9 mouse cellular contexts compared by ENCODE assay signal in genomic region chr5:137376722-137377121, GRCm38 (mm10). TPM values are rescaled to one million over a fixed set of nuclear protein-coding genes. Genes with fewer than 3 reads are reported as not detected.
DNase-seq lines count a peak whose midpoint lies in the region; ATAC-seq and TF ChIP-seq lines count a peak whose summit lies in the region.
"Had no signal": no experiment of that assay in that cellular context is flagged by ENCODE, and none has a peak within 500 bp of the region (broad histone marks: within the 10 kb centered on the region; RNA-seq: fewer than 3 reads in every experiment).

No protein-coding gene starts in this region.

- H3K4me1 ChIP-seq in forebrain, embryonic 10.5 days: peaks cover 37% of the 10 kb centered on the region
- H3K4me1 ChIP-seq in forebrain, embryonic 13.5 days: 0 out of 2 replicates have a peak, but pooled peaks cover 6% of the 10 kb centered on the region
- peaks cover 41% of the 10 kb centered on the region for H3K4me1 ChIP-seq in lung, embryonic 15.5 days
- 0 out of 2 replicates have a peak, but pooled peaks cover 3% of the 10 kb centered on the region for H3K4me1 ChIP-seq in hindbrain, postnatal 0 days (ENCODE audit: insufficient read depth, low read length)

- TF ChIP-seq CTCF in hindbrain, postnatal 0 days (IDR thresholded peaks at IDR 0.05; ENCODE audit: low read depth): no peak

- no peak overlapping the region for H3K4me2 ChIP-seq in forebrain, embryonic 13.5 days
- H3K4me2 ChIP-seq in lung, embryonic 15.5 days: no peak overlapping the region
- no peak overlapping the region for H3K4me2 ChIP-seq in hindbrain, postnatal 0 days (ENCODE audit: low read depth, low read length)

- no peaks in the 10 kb centered on the region for H3K27me3 ChIP-seq in forebrain, embryonic 10.5 days (ENCODE audit: poor library complexity, severe bottlenecking)
- H3K27me3 ChIP-seq in forebrain, embryonic 13.5 days: no peaks in the 10 kb centered on the region
- no peaks in the 10 kb centered on the region for H3K27me3 ChIP-seq in lung, embryonic 15.5 days
- H3K27me3 ChIP-seq in hindbrain, postnatal 0 days (ENCODE audit: insufficient read depth, low read length): no peaks in the 10 kb centered on the region

- H3K9ac ChIP-seq in forebrain, embryonic 13.5 days: no peak overlapping the region
- no peak overlapping the region for H3K9ac ChIP-seq in lung, embryonic 15.5 days
- no peak overlapping the region for H3K9ac ChIP-seq in hindbrain, postnatal 0 days (replicated peaks; ENCODE audit: low read length)

- no peak overlapping the region for H3K27ac ChIP-seq in forebrain, embryonic 10.5 days
- no peak overlapping the region for H3K27ac ChIP-seq in forebrain, embryonic 13.5 days
- H3K27ac ChIP-seq in lung, embryonic 15.5 days: peak overlapping the region; percentile 44; the same call in 1 of the 2 replicates
- no peak overlapping the region for H3K27ac ChIP-seq in hindbrain, postnatal 0 days

- no peaks in the 10 kb centered on the region for H3K9me3 ChIP-seq in forebrain, embryonic 10.5 days
- no peaks in the 10 kb centered on the region for H3K9me3 ChIP-seq in forebrain, embryonic 13.5 days (replicated peaks)
- no peaks in the 10 kb centered on the region for H3K9me3 ChIP-seq in lung, embryonic 15.5 days
- H3K9me3 ChIP-seq in hindbrain, postnatal 0 days (ENCODE audit: low read length): no peaks in the 10 kb centered on the region

- H3K4me3 ChIP-seq in forebrain, embryonic 10.5 days: no peak overlapping the region
- H3K4me3 ChIP-seq in forebrain, embryonic 13.5 days: no peak overlapping the region
- H3K4me3 ChIP-seq in lung, embryonic 15.5 days: no peak overlapping the region
- no peak overlapping the region for H3K4me3 ChIP-seq in hindbrain, postnatal 0 days (ENCODE audit: low read length)
- H3K4me3 ChIP-seq: erythroblast, embryonic 14.5 days had no signal

- DNase-seq in forebrain, embryonic 10.5 days (ENCODE audit: extremely low spot score, low spot score): peak; percentile 35
- no peak for DNase-seq in lung, adult 18-20 months
- peak; percentile 17 for DNase-seq in hindbrain, postnatal 0 days (ENCODE audit: low spot score)
- peak; percentile 44 for DNase-seq in retina, embryonic 14.5 days (ENCODE audit: low spot score)
- no peak for DNase-seq in adrenal gland, postnatal 25 days

- peaks cover 46% of the 10 kb centered on the region for H3K36me3 ChIP-seq in forebrain, embryonic 10.5 days (replicated peaks)
- peaks cover 41% of the 10 kb centered on the region for H3K36me3 ChIP-seq in forebrain, embryonic 13.5 days (ENCODE audit: poor library complexity, severe bottlenecking)
- H3K36me3 ChIP-seq in lung, embryonic 15.5 days: peaks cover 33% of the 10 kb centered on the region
- H3K36me3 ChIP-seq in hindbrain, postnatal 0 days (ENCODE audit: insufficient read depth, low read length): no peaks in the 10 kb centered on the region

- 70% methylated on average over 9 of the region's 9 CpGs for WGBS in forebrain, embryonic 10.5 days
- 47% methylated on average over 9 of the region's 9 CpGs for WGBS in forebrain, embryonic 13.5 days
- WGBS in lung, embryonic 15.5 days: 50% methylated on average over 9 of the region's 9 CpGs
- WGBS in hindbrain, postnatal 0 days: 39% methylated on average over 9 of the region's 9 CpGs

- ATAC-seq in forebrain, embryonic 13.5 days: no peak
- ATAC-seq in lung, embryonic 15.5 days (ENCODE audit: borderline replicate concordance, extremely low read depth, low FRiP score, low TSS enrichment): peak; percentile 1; the same call in 1 of the 2 replicates
- ATAC-seq in hindbrain, postnatal 0 days: peak; percentile 57; the same call in 1 of the 2 replicates
- no peak for ATAC-seq in monocyte, adult 5-6 weeks (replicated peaks; ENCODE audit: insufficient number of reproducible peaks, low FRiP score, low TSS enrichment, poor library complexity, severe bottlenecking)

RNA-seq across cellular contexts. Expression of gene Ephb4, which starts 26.8 kb away (rescaled TPM):
- polyA plus RNA-seq in forebrain, embryonic 10.5 days (2016; fragmentation: Nextera tagmentation; extraction: Ambion mirVana): 31.9 and 33.5 TPM in 2 replicates
- 8.6 and 10.1 TPM in 2 replicates for polyA plus RNA-seq in forebrain, embryonic 13.5 days (2015; fragmentation: Nextera tagmentation; extraction: Ambion mirVana)
- polyA plus RNA-seq in lung, embryonic 15.5 days (2015; fragmentation: Nextera tagmentation; extraction: Ambion mirVana): 57.5 and 58.9 TPM in 2 replicates
- total RNA-seq in hindbrain, postnatal 0 days (2014; rRNA removed): 18.3 and 18.9 TPM in 2 replicates
- 4.8 and 5.5 TPM in 2 replicates for polyA plus RNA-seq in hindbrain, postnatal 0 days (2015; fragmentation: Nextera tagmentation; extraction: Ambion mirVana)
- not detected in 3 replicates for total RNA-seq in monocyte, adult 5-6 weeks (2017)
- 54.6 and 70.5 TPM in 2 replicates for total RNA-seq in adrenal gland, postnatal 25 days (2021)

RNA-seq across cellular contexts. Expression of gene Slc12a9, which starts 43.3 kb away (rescaled TPM):
- polyA plus RNA-seq in forebrain, embryonic 10.5 days (2016; fragmentation: Nextera tagmentation; extraction: Ambion mirVana): 10.6 and 11.8 TPM in 2 replicates
- 14.4 and 16.9 TPM in 2 replicates for polyA plus RNA-seq in forebrain, embryonic 13.5 days (2015; fragmentation: Nextera tagmentation; extraction: Ambion mirVana)
- 12.0 and 13.0 TPM in 2 replicates for polyA plus RNA-seq in lung, embryonic 15.5 days (2015; fragmentation: Nextera tagmentation; extraction: Ambion mirVana)
- total RNA-seq in hindbrain, postnatal 0 days (2014; rRNA removed): 32.6 and 41.3 TPM in 2 replicates
- 27.3 and 27.6 TPM in 2 replicates for polyA plus RNA-seq in hindbrain, postnatal 0 days (2015; fragmentation: Nextera tagmentation; extraction: Ambion mirVana)
- total RNA-seq in monocyte, adult 5-6 weeks (2017): 24.2 to 30.4 TPM (median 25.2 TPM) in 3 replicates
- total RNA-seq in adrenal gland, postnatal 25 days (2021): 9.2 and 17.7 TPM in 2 replicates

Comparison
In these comparisons a context has a peak if more than half of its experiments do, and no peak if none do; other contexts are left out.
1. DNase-seq: peak in forebrain, embryonic 10.5 days (single experiment), hindbrain, postnatal 0 days (single experiment) and retina, embryonic 14.5 days (single experiment); none in lung, adult 18-20 months (0 of 2) and adrenal gland, postnatal 25 days (single experiment).
2. ATAC-seq: peak in lung, embryonic 15.5 days (single experiment) and hindbrain, postnatal 0 days (single experiment); none in forebrain, embryonic 13.5 days (single experiment) and monocyte, adult 5-6 weeks (single experiment).